Mouse (Mus musculus) neural tube, embryonic 14.5 days (tissue): ENCODE measurements around the gene Hck. TPM values are rescaled to one million over a fixed set of nuclear protein-coding genes. Genes with fewer than 3 reads are reported as not detected.

Experiments used
- ATAC-seq: fragments of 200-750 bp; cut with Nextera tagmentation; 2 replicates; pipeline ENCODE4 v1.8.0; 2017; ENCODE audit warnings: low read depth, mild to moderate bottlenecking, moderate TSS enrichment, moderate library complexity
- H3K27ac ChIP-seq: fragments of 300-500 bp; sonication (generic); 2 replicates; pipeline ENCODE4 v1.5.1; 2014; ENCODE audit warnings: low read depth, mild to moderate bottlenecking, control low read depth, low read length, moderate library complexity, mixed read lengths
- H3K27me3 ChIP-seq: fragments of 300-500 bp; sonication (generic); 2 replicates; pipeline ENCODE4 v1.6.1; 2014; ENCODE audit warnings: low read length; ENCODE audit not compliant: control insufficient read depth, insufficient read depth
- H3K36me3 ChIP-seq: fragments of 300-500 bp; sonication (generic); 2 replicates; pipeline ENCODE4 v1.6.1; 2014; ENCODE audit warnings: low read length, mixed read lengths; ENCODE audit not compliant: control insufficient read depth, insufficient read depth
- H3K4me1 ChIP-seq: fragments of 300-500 bp; sonication (generic); 2 replicates; pipeline ENCODE4 v1.6.1; 2014; ENCODE audit warnings: low read length; ENCODE audit not compliant: control insufficient read depth, insufficient read depth
- H3K4me2 ChIP-seq: fragments of 300-500 bp; sonication (generic); 2 replicates; pipeline ENCODE4 v1.6.1; 2014; ENCODE audit warnings: mild to moderate bottlenecking, low read depth, low read length, control low read depth
- H3K4me3 ChIP-seq: fragments of 300-500 bp; sonication (generic); 2 replicates; pipeline ENCODE4 v1.5.1; 2014; ENCODE audit warnings: low read depth, low read length, control low read depth, mixed read lengths
- H3K9ac ChIP-seq: fragments of 300-500 bp; sonication (generic); replicated peaks from 2 replicates; pipeline ENCODE4 v1.6.1; 2014; ENCODE audit warnings: low read depth, mild to moderate bottlenecking, control low read depth, low read length, mixed read lengths
- H3K9me3 ChIP-seq: fragments of 300-500 bp; sonication (generic); 2 replicates; pipeline ENCODE4 v1.6.1; 2016; ENCODE audit warnings: low read length; ENCODE audit not compliant: control insufficient read depth
- WGBS: fragments of 180-500 bp; shearing (Covaris S2); extraction: QIAGEN DNeasy Blood & Tissue Kit; methylation state at CpG from one replicate; pipeline ENCODE4 v1.1.7; 2014; 5-methylcytosine and 5-hydroxymethylcytosine counted together
- polyA plus RNA-seq: library from polyadenylated mRNA; unstranded; fragments of >200 nt; fragmentation: Nextera tagmentation; extraction: Ambion mirVana; gene quantifications from 2 replicates; pipeline ENCODE4 v1.2.1, GENCODE M21; 2014

The Hck gene
- polyA plus RNA-seq, 1 experiment from 2014 or later: 1.0 TPM

- ATAC-seq: no peak
- Histone ChIP-seq H3K4me3 (no peak overlapping the region), H3K4me2 (no peak overlapping the region), H3K27me3 (no peaks in the 10 kb centered on the region), H3K9me3 (no peaks in the 10 kb centered on the region), H3K27ac (no peak overlapping the region), H3K9ac (no peak overlapping the region), H3K36me3 (no peaks in the 10 kb centered on the region), H3K4me1 (no peaks in the 10 kb centered on the region)
- 93% methylated on average over 5 of the region's 5 CpGs for WGBS
Observed at GRCm38 (mm10) chr2:153171966-153172365, 63.7 kb downstream of the Hck start.

- no peak overlapping the region for H3K27ac ChIP-seq
- no peaks in the 10 kb centered on the region for H3K9me3 ChIP-seq
- no peak overlapping the region for H3K4me3 ChIP-seq
- no peak for ATAC-seq
- WGBS: 71% methylated on average over 8 of the region's 8 CpGs
- no peaks in the 10 kb centered on the region for H3K4me1 ChIP-seq
- no peak overlapping the region for H3K9ac ChIP-seq
- H3K4me2 ChIP-seq: no peak overlapping the region
- H3K27me3 ChIP-seq: no peaks in the 10 kb centered on the region
- H3K36me3 ChIP-seq: peaks cover 11% of the 10 kb centered on the region
Observed at GRCm38 (mm10) chr2:153175995-153176570, 67.8 kb downstream of the Hck start.

GRCm38 (mm10) chr2:153177188-153177587, 68.9 kb downstream of the Hck start:
- ATAC-seq: no peak
- Histone ChIP-seq H3K27me3 (no peaks in the 10 kb centered on the region), H3K4me2 (no peak overlapping the region), H3K4me1 (no peaks in the 10 kb centered on the region), H3K9me3 (no peaks in the 10 kb centered on the region), H3K9ac (no peak overlapping the region), H3K36me3 (peaks cover 13% of the 10 kb centered on the region), H3K27ac (no peak overlapping the region), H3K4me3 (no peak overlapping the region)
- WGBS: 95% methylated on average over 3 of the region's 3 CpGs

GRCm38 (mm10) chr2:153179126-153179860, 71.0 kb downstream of the Hck start:
- no peak for ATAC-seq
- 90% methylated on average over 10 of the region's 10 CpGs for WGBS
- no peak overlapping the region for H3K4me3 ChIP-seq
- no peak overlapping the region for H3K4me2 ChIP-seq
- no peaks in the 10 kb centered on the region for H3K27me3 ChIP-seq
- H3K9ac ChIP-seq: no peak overlapping the region
- H3K9me3 ChIP-seq: no peaks in the 10 kb centered on the region
- no peak overlapping the region for H3K27ac ChIP-seq
- H3K36me3 ChIP-seq: peaks cover 32% of the 10 kb centered on the region
- H3K4me1 ChIP-seq: no peaks in the 10 kb centered on the region

- Histone ChIP-seq H3K4me1 (no peaks in the 10 kb centered on the region), H3K9me3 (no peaks in the 10 kb centered on the region), H3K4me3 (no peak overlapping the region), H3K36me3 (peaks cover 39% of the 10 kb centered on the region), H3K4me2 (no peak overlapping the region), H3K9ac (no peak overlapping the region), H3K27ac (no peak overlapping the region), H3K27me3 (no peaks in the 10 kb centered on the region)
- 80% methylated on average over 3 of the region's 3 CpGs for WGBS
- ATAC-seq: no peak
Observed at GRCm38 (mm10) chr2:153179961-153180360, 71.7 kb downstream of the Hck start.

- H3K9ac ChIP-seq: no peak overlapping the region
- no peak overlapping the region for H3K4me2 ChIP-seq
- H3K4me1 ChIP-seq: no peaks in the 10 kb centered on the region
- 83% methylated on average over 2 of the region's 2 CpGs for WGBS
- no peak overlapping the region for H3K27ac ChIP-seq
- no peaks in the 10 kb centered on the region for H3K9me3 ChIP-seq
- H3K27me3 ChIP-seq: no peaks in the 10 kb centered on the region
- peaks cover 65% of the 10 kb centered on the region for H3K36me3 ChIP-seq
- no peak overlapping the region for H3K4me3 ChIP-seq
- ATAC-seq: no peak
Observed at GRCm38 (mm10) chr2:153186176-153186591, 77.9 kb downstream of the Hck start.

- peaks cover 73% of the 10 kb centered on the region for H3K36me3 ChIP-seq
- 84% methylated on average over 2 of the region's 2 CpGs for WGBS
- no peak for ATAC-seq
Observed at GRCm38 (mm10) chr2:153187848-153188247, 79.6 kb downstream of the Hck start.

GRCm38 (mm10) chr2:153191242-153191641, 83.0 kb downstream of the Hck start:
- H3K9me3 ChIP-seq: no peaks in the 10 kb centered on the region
- WGBS: 90% methylated on average over 2 of the region's 2 CpGs
- no peaks in the 10 kb centered on the region for H3K27me3 ChIP-seq
- H3K27ac ChIP-seq: no peak overlapping the region
- H3K4me2 ChIP-seq: no peak overlapping the region
- no peak overlapping the region for H3K4me3 ChIP-seq
- no peak for ATAC-seq
- H3K36me3 ChIP-seq: peaks cover 71% of the 10 kb centered on the region
- no peak overlapping the region for H3K9ac ChIP-seq
- H3K4me1 ChIP-seq: no peaks in the 10 kb centered on the region

More at GRCm38 (mm10) chr2:153187848-153188247, 79.6 kb downstream of the Hck start:
- Histone ChIP-seq H3K4me3 (no peak overlapping the region), H3K9ac (no peak overlapping the region), H3K4me2 (no peak overlapping the region), H3K4me1 (no peaks in the 10 kb centered on the region), H3K27me3 (no peaks in the 10 kb centered on the region), H3K27ac (no peak overlapping the region), H3K9me3 (no peaks in the 10 kb centered on the region)

- no peaks in the 10 kb centered on the region for H3K27me3 ChIP-seq
- H3K36me3 ChIP-seq: peaks cover 72% of the 10 kb centered on the region
- WGBS: 99% methylated on average over 3 of the region's 3 CpGs
- H3K4me3 ChIP-seq: no peak overlapping the region
- no peak overlapping the region for H3K4me2 ChIP-seq
- ATAC-seq: no peak
- H3K9ac ChIP-seq: no peak overlapping the region
- no peaks in the 10 kb centered on the region for H3K9me3 ChIP-seq
- no peak overlapping the region for H3K27ac ChIP-seq
- H3K4me1 ChIP-seq: no peaks in the 10 kb centered on the region
Observed at GRCm38 (mm10) chr2:153194255-153194654, 86.0 kb downstream of the Hck start.
